8 mouse cellular contexts compared by ENCODE assay signal in the genomic region with DNA sequence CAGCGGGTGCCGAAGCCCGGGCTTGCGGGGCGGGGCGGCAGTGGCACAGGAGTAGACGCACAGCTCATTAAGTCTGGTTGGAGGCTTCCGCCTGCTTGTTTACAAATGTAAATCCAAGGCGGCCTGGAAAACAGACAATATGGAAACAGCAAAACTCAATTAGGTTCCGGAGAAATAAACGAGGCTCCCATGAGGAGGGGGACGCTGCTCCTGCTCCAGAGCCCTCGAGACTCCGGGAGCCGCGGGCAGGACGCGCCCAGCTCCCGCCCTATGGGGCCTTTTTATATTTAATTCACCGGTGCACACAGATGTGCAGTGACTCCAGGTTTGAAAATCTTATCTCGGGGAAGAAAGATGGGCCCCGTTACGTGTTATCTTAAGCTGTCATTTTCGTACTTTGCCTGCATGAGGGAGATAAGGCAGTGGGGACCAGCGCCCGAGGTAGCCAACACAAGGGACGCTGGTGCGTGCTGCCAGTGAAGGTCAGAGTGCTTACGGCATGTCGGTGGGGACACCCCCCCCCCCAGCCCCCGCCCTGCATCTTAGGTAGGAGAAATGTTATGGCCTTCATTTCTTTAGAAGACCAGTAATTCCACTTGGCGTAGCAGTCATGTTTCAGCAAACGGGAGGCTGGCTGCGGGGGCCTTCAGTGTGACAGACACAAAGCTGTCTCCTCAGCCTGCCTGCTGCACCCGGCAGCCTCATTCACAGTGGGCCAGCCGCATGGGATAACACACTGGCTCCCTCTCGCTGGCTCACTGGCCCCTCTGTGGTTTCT.
A peak's percentile ranks its signal among the peaks of the same experiment; 100 is the strongest.
DNase-seq lines count a peak whose midpoint lies in the region; ATAC-seq lines count a peak whose summit lies in the region.
"Had no signal": no experiment of that assay in that cellular context is flagged by ENCODE, and none has a peak within 500 bp of the region (broad histone marks: within the 10 kb centered on the region; RNA-seq: fewer than 3 reads in every experiment).

No protein-coding gene starts in this region.

- H3K9ac ChIP-seq in neural tube, embryonic 11.5 days (ENCODE audit: low read length) = peak overlapping the region; percentile 24
- peak overlapping the region; percentile 32 for H3K9ac ChIP-seq in forebrain, embryonic 14.5 days (ENCODE audit: low read length)
- peak overlapping the region; percentile 26; the same call in 1 of the 2 replicates for H3K9ac ChIP-seq in neural tube, embryonic 14.5 days (replicated peaks; ENCODE audit: low read depth, low read length)

- H3K36me3 ChIP-seq in neural tube, embryonic 11.5 days (ENCODE audit: control insufficient read depth, insufficient read depth, low read length) = no peaks in the 10 kb centered on the region
- no peaks in the 10 kb centered on the region for H3K36me3 ChIP-seq in forebrain, embryonic 14.5 days (ENCODE audit: control insufficient read depth, insufficient read depth, low read length)
- no peaks in the 10 kb centered on the region for H3K36me3 ChIP-seq in neural tube, embryonic 14.5 days (ENCODE audit: control insufficient read depth, insufficient read depth, low read length)

- no peaks in the 10 kb centered on the region for H3K27me3 ChIP-seq in neural tube, embryonic 11.5 days (ENCODE audit: control insufficient read depth, insufficient read depth, low read length)
- H3K27me3 ChIP-seq in forebrain, embryonic 14.5 days (replicated peaks; ENCODE audit: control insufficient read depth, insufficient read depth, low read length) = no peaks in the 10 kb centered on the region
- no peaks in the 10 kb centered on the region for H3K27me3 ChIP-seq in neural tube, embryonic 14.5 days (ENCODE audit: control insufficient read depth, insufficient read depth, low read length)

- 52% methylated on average over 37 of the region's 37 CpGs for WGBS in neural tube, embryonic 11.5 days
- WGBS in forebrain, embryonic 14.5 days = 27% methylated on average over 37 of the region's 37 CpGs
- 27% methylated on average over 37 of the region's 37 CpGs for WGBS in neural tube, embryonic 14.5 days

- no peaks in the 10 kb centered on the region for H3K9me3 ChIP-seq in neural tube, embryonic 11.5 days (ENCODE audit: control insufficient read depth, low read length)
- no peaks in the 10 kb centered on the region for H3K9me3 ChIP-seq in forebrain, embryonic 14.5 days (replicated peaks; ENCODE audit: control insufficient read depth, low read length)
- H3K9me3 ChIP-seq in neural tube, embryonic 14.5 days (ENCODE audit: control insufficient read depth, low read length) = no peaks in the 10 kb centered on the region

- H3K4me3 ChIP-seq in neural tube, embryonic 11.5 days (ENCODE audit: low read depth, low read length) = no peak overlapping the region
- no peak overlapping the region for H3K4me3 ChIP-seq in forebrain, embryonic 14.5 days (ENCODE audit: low read depth, low read length)
- H3K4me3 ChIP-seq in neural tube, embryonic 14.5 days (ENCODE audit: low read depth, low read length) = no peak overlapping the region

- DNase-seq in neural tube, embryonic 11.5 days (ENCODE audit: low spot score) = no peak
- DNase-seq in neural tube, embryonic 10.5 days (ENCODE audit: extremely low spot score, low spot score) = no peak
- peak; percentile 71 for DNase-seq in forebrain, embryonic 14.5 days (ENCODE audit: low spot score)
- peak; percentile 28 for DNase-seq in liver
- no peak for DNase-seq in spleen, adult 12 weeks (ENCODE audit: low spot score)
- no peak for DNase-seq in cerebellum, adult 11-12 months
- DNase-seq: cerebellum, adult 11 months had no signal

- no peak overlapping the region for H3K4me2 ChIP-seq in neural tube, embryonic 11.5 days (ENCODE audit: low read depth)
- H3K4me2 ChIP-seq in forebrain, embryonic 14.5 days (ENCODE audit: low read length) = peak overlapping the region; percentile 34
- peak overlapping the region; percentile 16; the same call in 1 of the 2 replicates for H3K4me2 ChIP-seq in neural tube, embryonic 14.5 days (ENCODE audit: low read depth, low read length)

- peaks cover 6% of the 10 kb centered on the region; the same call in 1 of the 2 replicates for H3K4me1 ChIP-seq in neural tube, embryonic 11.5 days (ENCODE audit: control insufficient read depth, insufficient read depth, low read length)
- H3K4me1 ChIP-seq in forebrain, embryonic 14.5 days (ENCODE audit: control insufficient read depth, insufficient read depth, low read length) = peaks cover 10% of the 10 kb centered on the region
- H3K4me1 ChIP-seq in neural tube, embryonic 14.5 days (ENCODE audit: control insufficient read depth, insufficient read depth, low read length) = peaks cover 21% of the 10 kb centered on the region

- H3K27ac ChIP-seq in neural tube, embryonic 11.5 days (ENCODE audit: low read depth, low read length) = no peak overlapping the region
- H3K27ac ChIP-seq in forebrain, embryonic 14.5 days (ENCODE audit: low read depth, low read length) = no peak overlapping the region
- H3K27ac ChIP-seq in neural tube, embryonic 14.5 days (ENCODE audit: low read depth, low read length) = peak overlapping the region; percentile 78

- no peak for ATAC-seq in neural tube, embryonic 11.5 days (ENCODE audit: insufficient read depth, low FRiP score, low TSS enrichment)
- ATAC-seq in forebrain, embryonic 14.5 days = peak; percentile 65
- ATAC-seq in neural tube, embryonic 14.5 days (ENCODE audit: low read depth) = no peak

Comparison
In these comparisons a context has a peak if more than half of its experiments do, and no peak if none do; other contexts are left out.
1. DNase-seq: peak in forebrain, embryonic 14.5 days (single experiment) and liver (single experiment); none in neural tube, embryonic 11.5 days (single experiment), neural tube, embryonic 10.5 days (single experiment), spleen, adult 12 weeks (single experiment) and cerebellum, adult 11-12 months (single experiment).
2. Peak in every context shown above with its lines, with median percentiles within 50 percentile points of each other: H3K9ac ChIP-seq.